Mouse (Mus musculus) heart, embryonic 15.5 days (tissue): Measurements from ENCODE around the gene Fam20a. TPM values are rescaled to one million over a fixed set of nuclear protein-coding genes. Genes with fewer than 3 reads are reported as not detected.

ENCODE experiments used
- ATAC-seq: fragments of 200-750 bp; cut with Nextera tagmentation; replicated peaks from 2 replicates; pipeline ENCODE4 v1.8.0; 2017; ENCODE audit warnings: low read depth, moderate TSS enrichment; ENCODE audit not compliant: insufficient number of reproducible peaks, insufficient read depth, low FRiP score
- H3K27ac ChIP-seq: fragments of 300-500 bp; sonication (generic); 2 replicates; pipeline ENCODE4 v1.5.1; 2015; ENCODE audit warnings: mild to moderate bottlenecking, inconsistent platforms
- H3K27me3 ChIP-seq: fragments of 300-500 bp; sonication (generic); 2 replicates; pipeline ENCODE4 v1.6.1; 2015; ENCODE audit warnings: inconsistent platforms
- H3K36me3 ChIP-seq: fragments of 300-500 bp; sonication (generic); 2 replicates; pipeline ENCODE4 v1.6.1; 2015; ENCODE audit warnings: mild to moderate bottlenecking, inconsistent platforms
- H3K4me1 ChIP-seq: fragments of 300-500 bp; sonication (generic); replicated peaks from 2 replicates; pipeline ENCODE4 v1.6.1; 2015; ENCODE audit warnings: inconsistent platforms
- H3K4me2 ChIP-seq: fragments of 300-500 bp; sonication (generic); 2 replicates; pipeline ENCODE4 v1.6.1; 2015; ENCODE audit warnings: inconsistent platforms, mild to moderate bottlenecking, moderate library complexity
- H3K4me3 ChIP-seq: fragments of 300-500 bp; sonication (generic); 2 replicates; pipeline ENCODE4 v1.5.1; 2015; ENCODE audit warnings: mild to moderate bottlenecking, inconsistent platforms
- H3K9ac ChIP-seq: fragments of 300-500 bp; sonication (generic); 2 replicates; pipeline ENCODE4 v1.6.1; 2015; ENCODE audit warnings: mild to moderate bottlenecking, inconsistent platforms
- H3K9me3 ChIP-seq: fragments of 300-500 bp; sonication (generic); replicated peaks from 2 replicates; pipeline ENCODE4 v1.6.1; 2016; ENCODE audit warnings: inconsistent platforms
- WGBS: fragments of 180-500 bp; shearing (Covaris S2); methylation state at CpG from one replicate; pipeline ENCODE4 v1.1.7; 2015; ENCODE audit warnings: mixed read lengths; 5-methylcytosine and 5-hydroxymethylcytosine counted together
- polyA plus RNA-seq: library from polyadenylated mRNA; unstranded; fragments of >200 nt; fragmentation: Nextera tagmentation; extraction: Ambion mirVana; gene quantifications from 2 replicates; pipeline ENCODE4 v1.2.1, GENCODE M21; 2015

Fam20a gene
- polyA plus RNA-seq, 1 experiment from 2014 or later = 3.7 TPM

DNA sequence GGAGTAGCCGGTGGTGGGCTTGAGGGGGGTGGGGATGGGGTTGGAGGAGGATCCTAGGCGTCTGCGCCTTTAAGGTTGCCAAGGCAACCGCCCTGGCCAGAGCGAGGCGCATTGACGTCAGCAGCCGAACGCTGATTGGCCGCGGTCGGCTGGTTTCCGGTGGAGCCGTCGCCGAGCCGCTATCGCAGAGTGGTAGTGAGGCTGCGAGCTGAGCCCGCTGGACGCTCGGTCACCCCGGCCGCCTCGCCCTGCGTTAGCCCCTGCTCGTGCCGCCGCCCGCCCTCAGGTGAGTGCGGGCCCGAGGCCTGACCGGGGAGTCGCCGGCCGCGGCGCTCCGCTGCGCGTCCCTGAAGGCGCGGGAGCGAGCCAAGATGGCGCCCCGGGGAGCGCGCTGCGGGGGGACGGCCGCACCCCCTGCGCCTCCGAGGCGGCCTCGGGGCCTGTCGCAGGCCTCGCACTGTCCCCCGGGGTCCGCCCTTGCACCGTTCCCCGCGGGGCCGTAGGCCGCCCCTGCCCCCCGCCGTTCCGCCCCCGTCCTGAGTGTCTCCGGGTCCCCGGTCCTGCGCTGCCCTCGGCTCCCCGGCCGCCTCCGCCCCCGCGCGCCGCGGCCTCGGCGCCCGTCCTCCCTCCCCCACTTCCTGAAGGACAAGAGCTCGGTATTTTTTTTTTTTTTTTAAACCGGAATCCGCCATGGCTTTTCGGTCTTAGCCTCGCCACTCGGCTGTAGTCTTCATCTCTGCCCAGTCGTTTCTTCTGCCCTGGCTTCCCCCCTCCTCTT is 71.1 kb downstream of the Fam20a start:
- peak overlapping the region; percentile 96 for H3K4me3 ChIP-seq
- no peaks in the 10 kb centered on the region for H3K27me3 ChIP-seq
- under 1% methylated on average over 68 of the region's 90 CpGs for WGBS
- peak; percentile 93 for ATAC-seq
- peak overlapping the region; percentile 81 for H3K4me2 ChIP-seq
- peaks cover 49% of the 10 kb centered on the region for H3K4me1 ChIP-seq
- H3K9me3 ChIP-seq = no peaks in the 10 kb centered on the region
- peaks cover 17% of the 10 kb centered on the region for H3K36me3 ChIP-seq
- H3K9ac ChIP-seq = peak overlapping the region; percentile 98
- peak overlapping the region; percentile 99 for H3K27ac ChIP-seq

DNA sequence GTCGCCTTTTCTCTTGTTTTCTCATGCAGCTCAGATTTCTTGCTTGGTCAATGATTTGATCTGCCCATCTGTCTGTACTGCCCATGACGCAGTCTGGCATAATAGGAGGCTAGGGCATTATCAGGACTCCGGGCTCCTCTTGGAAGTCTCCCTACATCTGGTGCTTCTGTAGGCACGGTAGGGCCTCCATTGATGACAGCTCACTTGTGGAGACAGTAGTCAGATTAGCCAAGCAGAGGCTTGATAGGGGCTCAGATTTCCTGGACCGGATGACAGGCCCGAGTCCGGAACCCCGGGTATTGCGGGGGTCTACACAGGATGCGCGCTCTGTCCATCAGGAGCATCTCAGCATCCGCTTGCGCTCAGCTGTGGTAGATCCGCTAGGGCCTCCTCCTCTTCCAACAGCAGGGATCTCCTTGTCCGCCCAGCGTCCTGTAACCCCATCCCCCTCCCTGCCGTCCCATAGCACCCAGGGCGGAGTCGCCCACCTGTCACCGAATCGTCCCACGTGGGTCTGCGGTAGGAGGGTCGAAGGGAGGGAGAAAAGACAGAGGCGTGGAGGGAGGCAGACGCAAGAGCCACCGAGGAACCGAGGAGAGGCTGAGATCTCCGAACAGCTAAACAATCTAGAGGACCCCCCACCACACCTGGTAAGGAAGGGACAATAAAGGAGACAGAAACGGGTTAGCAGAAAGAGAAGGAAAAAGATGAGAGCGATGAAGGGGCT is 71.9 kb downstream of the Fam20a start:
- under 1% methylated on average over 31 of the region's 31 CpGs for WGBS
- peak overlapping the region; percentile 96 for H3K4me3 ChIP-seq
- ATAC-seq = peak; percentile 85
- H3K9ac ChIP-seq = peak overlapping the region; percentile 98
- H3K4me1 ChIP-seq = peaks cover 45% of the 10 kb centered on the region
- no peaks in the 10 kb centered on the region for H3K27me3 ChIP-seq
- H3K4me2 ChIP-seq = peak overlapping the region; percentile 74
- peaks cover 14% of the 10 kb centered on the region for H3K36me3 ChIP-seq
- H3K27ac ChIP-seq = peak overlapping the region; percentile 99
- no peaks in the 10 kb centered on the region for H3K9me3 ChIP-seq

DNA sequence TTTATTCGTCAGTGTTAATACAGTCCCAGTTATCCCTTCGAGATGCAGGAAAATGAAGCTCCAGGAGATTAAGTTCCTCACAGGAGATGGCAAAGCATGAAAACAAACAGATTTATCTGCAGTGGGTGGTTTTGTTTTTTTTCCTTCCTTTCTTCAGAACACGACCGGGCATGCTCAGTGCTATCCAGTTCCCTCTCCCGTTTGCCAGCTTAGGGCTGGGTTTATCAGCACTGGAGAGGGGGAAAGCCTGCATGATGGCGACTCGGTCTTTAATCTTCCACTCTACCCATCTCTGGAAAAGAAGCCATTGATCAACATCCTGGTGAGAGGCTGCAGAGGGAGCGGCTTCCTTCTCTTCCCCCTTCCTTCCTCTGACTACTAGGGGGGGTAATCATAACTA is 72.9 kb downstream of the Fam20a start, which contains the start of gene Prkar1a:
Gene Prkar1a, plus strand, starts transcription at position 200 of the 400 bp plus-strand sequence.
- peak within 1 kb of the TSS; percentile 98 for H3K9ac ChIP-seq
- 13% methylated on average over 8 of the region's 8 CpGs for WGBS
- H3K4me1 ChIP-seq = peaks cover 41% of the 10 kb centered on the region

DNA sequence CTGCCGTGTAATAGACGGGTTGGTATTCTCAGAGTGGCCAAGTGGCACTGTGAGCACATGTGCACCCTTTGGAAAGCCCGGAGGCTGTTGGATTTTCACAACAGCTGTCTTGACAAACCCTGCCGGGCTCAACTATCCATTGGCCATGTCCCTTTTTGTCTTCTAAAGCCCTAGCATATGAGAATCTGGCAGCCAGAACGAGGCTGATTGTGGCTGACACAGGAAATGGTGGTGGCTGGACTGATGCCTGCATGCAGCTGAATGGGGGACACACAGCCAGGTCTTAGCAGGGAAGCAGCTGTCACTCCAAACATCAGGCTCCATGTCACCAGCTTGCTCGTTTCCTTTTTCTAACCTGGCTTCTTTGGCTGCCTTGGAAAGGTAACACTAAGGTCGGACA is 73.6 kb downstream of the Fam20a start:
- no peaks in the 10 kb centered on the region; the same call in 1 of the 2 replicates for H3K36me3 ChIP-seq
- no peaks in the 10 kb centered on the region for H3K27me3 ChIP-seq
- no peak overlapping the region for H3K9ac ChIP-seq
- H3K4me1 ChIP-seq = peaks cover 34% of the 10 kb centered on the region
- H3K4me3 ChIP-seq = no peak overlapping the region
- H3K27ac ChIP-seq = peak overlapping the region; percentile 99
- no peak for ATAC-seq
- 33% methylated on average over 7 of the region's 7 CpGs for WGBS
- H3K9me3 ChIP-seq = no peaks in the 10 kb centered on the region
- peak overlapping the region; percentile 74 for H3K4me2 ChIP-seq

More for the DNA sequence above, 72.9 kb downstream of the Fam20a start, which contains the start of gene Prkar1a:
- Histone ChIP-seq H3K4me2 (peak within 1 kb of the TSS; percentile 74), H3K9me3 (no peaks in the 10 kb centered on the region), H3K36me3 (peaks cover 7% of the 10 kb centered on the region; the same call in 1 of the 2 replicates), H3K27ac (peak within 1 kb of the TSS; percentile 99), H3K27me3 (no peaks in the 10 kb centered on the region), H3K4me3 (peak within 1 kb of the TSS; percentile 96)
- no peak for ATAC-seq

DNA sequence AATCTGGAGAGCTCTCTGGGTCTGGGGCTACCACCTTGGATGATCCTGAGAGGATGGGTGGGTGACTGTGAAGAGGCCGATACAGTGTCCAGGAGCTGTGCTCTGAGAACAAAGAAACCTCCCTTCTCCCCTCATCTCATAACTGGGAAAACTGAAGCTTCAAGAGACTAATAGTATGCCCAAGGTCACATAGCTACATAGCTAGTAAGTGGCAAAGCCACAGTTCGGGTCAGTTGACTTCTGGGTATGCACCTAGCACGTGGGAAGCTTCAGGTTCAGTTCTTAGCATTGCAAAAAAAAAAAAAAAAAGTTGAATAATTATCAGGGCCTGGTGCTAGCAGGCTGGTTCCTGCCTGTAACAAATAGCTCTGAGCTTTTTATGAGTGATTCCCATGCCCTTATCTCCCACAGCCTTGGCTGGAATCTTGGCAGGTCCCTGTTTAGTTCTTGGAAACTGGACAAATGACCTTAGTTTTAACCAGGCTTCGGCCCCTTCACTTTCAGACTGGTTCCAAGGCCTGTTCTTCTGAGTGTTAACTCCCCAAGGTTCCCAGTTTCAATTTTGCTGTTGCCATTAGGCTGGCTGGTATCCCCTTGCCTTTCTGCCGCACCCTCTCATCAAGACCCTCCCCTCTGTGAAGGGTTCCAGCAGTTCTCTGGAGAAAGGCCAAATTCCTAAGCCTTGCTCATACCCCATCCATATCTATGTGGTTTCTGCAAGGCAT is 80.4 kb downstream of the Fam20a start:
- ATAC-seq = peak; percentile 76
- no peaks in the 10 kb centered on the region for H3K27me3 ChIP-seq
- 29% methylated on average over 5 of the region's 5 CpGs for WGBS
- peaks cover 17% of the 10 kb centered on the region for H3K4me1 ChIP-seq
- H3K4me2 ChIP-seq = no peak overlapping the region
- H3K9me3 ChIP-seq = no peaks in the 10 kb centered on the region
- H3K27ac ChIP-seq = peak overlapping the region; percentile 77
- H3K4me3 ChIP-seq = no peak overlapping the region
- H3K9ac ChIP-seq = no peak overlapping the region
- no peaks in the 10 kb centered on the region for H3K36me3 ChIP-seq

DNA sequence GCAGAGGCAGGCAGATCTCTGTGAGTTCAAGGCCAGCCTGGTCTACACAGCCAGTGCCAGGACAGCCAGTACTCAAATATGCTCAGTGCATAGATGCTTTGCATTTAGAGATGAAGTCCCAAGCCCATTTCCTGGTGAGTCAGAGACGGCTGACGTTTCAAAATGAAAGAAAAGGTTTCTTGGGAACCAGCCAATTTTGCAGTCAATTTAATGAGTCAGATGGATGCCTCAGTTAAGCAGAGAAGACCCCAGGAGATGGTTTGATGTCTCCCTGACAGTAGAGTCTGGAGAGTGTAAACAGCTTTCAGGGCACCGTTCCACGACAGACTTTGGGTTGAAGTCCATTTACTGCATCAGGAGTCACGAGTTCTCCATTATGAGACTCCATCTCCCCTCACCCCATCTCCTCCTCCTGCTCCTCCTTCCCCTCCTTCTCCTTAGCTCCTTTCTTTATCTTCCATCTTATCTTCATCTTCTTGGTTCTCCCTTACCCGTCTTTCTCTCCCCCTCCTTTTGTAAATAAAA is 86.1 kb downstream of the Fam20a start:
- H3K4me1 ChIP-seq = peaks cover 6% of the 10 kb centered on the region
- H3K9ac ChIP-seq = no peak overlapping the region
- H3K27me3 ChIP-seq = no peaks in the 10 kb centered on the region
- 56% methylated on average over 6 of the region's 6 CpGs for WGBS
- no peak overlapping the region for H3K4me3 ChIP-seq
- ATAC-seq = no peak
- no peak overlapping the region for H3K27ac ChIP-seq
- H3K36me3 ChIP-seq = no peaks in the 10 kb centered on the region
- H3K9me3 ChIP-seq = no peaks in the 10 kb centered on the region
- no peak overlapping the region for H3K4me2 ChIP-seq

DNA sequence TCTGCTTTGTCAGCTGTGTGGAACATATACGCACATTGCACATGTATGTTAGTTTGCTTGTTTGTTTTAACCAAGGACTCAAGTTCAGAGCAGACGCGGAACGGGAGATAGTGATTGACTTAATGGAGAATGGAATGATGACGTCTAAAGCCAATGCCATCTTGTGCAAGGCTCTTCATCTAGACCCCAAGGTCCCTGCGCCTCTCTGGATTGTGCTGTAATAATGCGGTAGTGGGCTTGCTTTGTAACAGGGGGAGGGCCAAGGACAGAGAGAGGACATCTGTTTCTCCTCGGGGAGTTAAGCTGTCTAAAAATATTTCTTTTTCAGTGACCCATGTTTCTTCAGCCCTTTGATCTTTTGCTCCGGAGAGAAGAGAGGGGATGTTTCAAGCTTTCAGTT is 87.2 kb downstream of the Fam20a start:
- Histone ChIP-seq H3K27ac (no peak overlapping the region), H3K4me1 (peaks cover 5% of the 10 kb centered on the region), H3K4me3 (no peak overlapping the region), H3K9me3 (no peaks in the 10 kb centered on the region), H3K9ac (no peak overlapping the region), H3K27me3 (no peaks in the 10 kb centered on the region), H3K36me3 (no peaks in the 10 kb centered on the region), H3K4me2 (no peak overlapping the region)
- no peak for ATAC-seq
- WGBS = 64% methylated on average over 9 of the region's 9 CpGs

DNA sequence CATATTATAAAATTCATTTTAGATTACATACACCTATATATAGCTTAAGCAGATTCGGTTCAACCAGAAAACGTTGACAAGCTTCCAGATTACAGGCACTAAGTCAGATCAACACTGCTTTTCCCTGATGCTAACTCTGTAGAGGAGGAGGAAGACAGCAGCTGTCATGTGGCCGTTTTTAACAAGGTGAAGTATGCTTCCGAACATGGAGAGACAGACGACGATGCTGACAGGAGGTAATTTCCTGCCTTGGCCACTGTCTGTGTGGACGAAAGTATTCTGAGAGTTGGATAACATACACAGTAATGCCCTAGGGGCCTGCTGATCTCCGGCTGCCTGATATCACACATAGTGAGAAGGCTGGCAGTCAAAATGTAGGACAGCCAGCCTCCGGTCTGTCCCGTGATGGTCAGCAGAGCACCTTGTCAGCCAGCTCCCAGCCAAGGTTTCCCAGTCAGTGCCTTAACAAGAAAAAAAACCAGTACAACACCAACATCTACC is 93.0 kb downstream of the Fam20a start:
- Histone ChIP-seq H3K4me3 (no peak overlapping the region), H3K4me2 (peak overlapping the region; percentile 43), H3K9me3 (no peaks in the 10 kb centered on the region), H3K27me3 (no peaks in the 10 kb centered on the region), H3K36me3 (no peaks in the 10 kb centered on the region), H3K9ac (no peak overlapping the region), H3K4me1 (peaks cover 15% of the 10 kb centered on the region), H3K27ac (peak overlapping the region; percentile 87)
- peak; percentile 90 for ATAC-seq
- WGBS = 12% methylated on average over 10 of the region's 10 CpGs

DNA sequence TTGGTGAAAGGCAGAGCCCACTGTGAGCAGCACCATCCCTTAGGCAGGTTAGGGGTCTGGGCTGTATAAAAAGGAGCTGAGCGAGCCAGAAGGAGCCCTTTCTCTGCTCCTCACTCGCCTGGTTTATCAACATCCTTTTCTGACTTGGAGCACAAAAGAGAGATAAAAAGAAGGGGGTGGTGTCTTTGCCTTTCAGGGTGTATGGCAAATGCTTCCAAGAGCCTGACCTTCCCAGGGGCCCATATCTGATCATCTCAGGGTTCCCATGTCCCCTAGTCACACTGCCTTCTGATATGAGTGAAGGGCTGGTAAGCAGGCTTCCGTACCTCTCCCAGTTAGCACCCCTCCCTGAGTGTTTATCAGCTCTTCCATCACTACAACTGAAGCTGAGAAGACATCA is 94.0 kb downstream of the Fam20a start:
- Histone ChIP-seq H3K9ac (no peak overlapping the region), H3K4me1 (peaks cover 25% of the 10 kb centered on the region), H3K27ac (peak overlapping the region; percentile 54), H3K36me3 (no peaks in the 10 kb centered on the region), H3K4me2 (no peak overlapping the region), H3K4me3 (no peak overlapping the region), H3K9me3 (no peaks in the 10 kb centered on the region), H3K27me3 (no peaks in the 10 kb centered on the region)
- WGBS = 80% methylated on average over 3 of the region's 3 CpGs
- ATAC-seq = no peak

DNA sequence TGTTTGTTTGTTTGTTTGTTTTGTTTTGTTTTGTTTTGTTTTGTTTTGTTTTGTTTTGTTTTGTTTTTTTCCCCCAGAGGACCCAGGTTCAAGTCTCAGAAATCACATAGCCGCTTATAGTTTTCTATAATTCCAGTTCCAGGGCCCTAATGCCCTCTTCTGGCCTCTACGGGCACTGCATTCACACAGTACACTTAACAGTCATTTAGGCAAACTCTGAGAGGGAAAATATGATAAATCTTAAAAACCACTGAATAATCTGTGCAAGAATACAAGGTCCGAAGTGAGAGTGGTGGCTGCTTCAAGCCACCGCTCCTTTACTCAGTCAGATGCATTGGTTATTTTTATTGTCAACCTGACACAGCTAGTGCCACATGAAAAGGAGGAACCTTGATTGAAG is 94.4 kb downstream of the Fam20a start:
- no peak overlapping the region for H3K9ac ChIP-seq
- no peak overlapping the region for H3K4me3 ChIP-seq
- ATAC-seq = no peak
- peak overlapping the region; percentile 54; the same call in 1 of the 2 replicates for H3K27ac ChIP-seq
- H3K9me3 ChIP-seq = no peaks in the 10 kb centered on the region
- H3K27me3 ChIP-seq = no peaks in the 10 kb centered on the region
- H3K4me2 ChIP-seq = no peak overlapping the region
- no peaks in the 10 kb centered on the region for H3K36me3 ChIP-seq
- WGBS = 97% methylated on average over 4 of the region's 4 CpGs
- H3K4me1 ChIP-seq = peaks cover 28% of the 10 kb centered on the region

DNA sequence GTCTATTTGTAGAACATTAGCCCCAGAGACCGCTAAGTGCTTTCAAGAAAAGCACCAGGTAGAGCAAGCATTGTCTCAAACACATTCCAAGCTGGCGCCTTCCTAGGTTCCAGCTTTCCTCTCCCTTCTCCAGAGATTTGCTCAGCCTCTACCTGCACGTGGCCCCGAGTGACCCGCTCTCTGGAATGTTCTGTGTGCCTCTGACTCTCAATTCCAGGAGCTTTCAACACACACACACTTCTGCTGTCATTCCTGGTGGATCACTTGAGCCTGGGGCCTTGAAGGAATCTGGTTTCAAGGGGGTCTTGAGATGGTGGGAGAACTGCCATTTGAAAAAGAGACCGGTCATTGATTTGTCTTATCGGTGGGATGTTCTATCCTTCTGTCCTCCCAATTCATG is 98.8 kb downstream of the Fam20a start:
- H3K27me3 ChIP-seq = no peaks in the 10 kb centered on the region
- no peaks in the 10 kb centered on the region for H3K36me3 ChIP-seq
- peak overlapping the region; percentile 89 for H3K27ac ChIP-seq
- 54% methylated on average over 7 of the region's 7 CpGs for WGBS
- peak overlapping the region; percentile 61 for H3K4me2 ChIP-seq
- H3K4me3 ChIP-seq = no peak overlapping the region
- H3K9me3 ChIP-seq = no peaks in the 10 kb centered on the region
- no peak for ATAC-seq
- H3K4me1 ChIP-seq = peaks cover 31% of the 10 kb centered on the region
- no peak overlapping the region for H3K9ac ChIP-seq
